Mouse (Mus musculus): ENCODE data around the gene Lta.

The Lta gene

GRCm38 (mm10) chr17:35158850-35159593 is 46.1 kb downstream of the Lta start:
- no peak for DNase-seq (ENCODE audit: low read depth)

GRCm38 (mm10) chr17:35157661-35158175 is 47.4 kb downstream of the Lta start:
- DNase-seq (ENCODE audit: low read depth) = no peak

- no peak for DNase-seq (ENCODE audit: low read depth)
Observed at GRCm38 (mm10) chr17:35157254-35157653, 47.9 kb downstream of the Lta start.

- no peak for DNase-seq (ENCODE audit: low read depth)
Observed at GRCm38 (mm10) chr17:35156461-35157200, 48.5 kb downstream of the Lta start.

- DNase-seq (ENCODE audit: low read depth) = no peak
Observed at GRCm38 (mm10) chr17:35155451-35155850, 49.7 kb downstream of the Lta start.

- DNase-seq (ENCODE audit: low read depth) = no peak
Observed at GRCm38 (mm10) chr17:35154616-35155015, 50.5 kb downstream of the Lta start.

- no peak for DNase-seq (ENCODE audit: low read depth)
Observed at GRCm38 (mm10) chr17:35153931-35154330, 51.2 kb downstream of the Lta start.
